Mouse (Mus musculus) intestine, embryonic 16.5 days (tissue): Measurements from ENCODE around the gene Cd33. TPM values are rescaled to one million over a fixed set of nuclear protein-coding genes. Genes with fewer than 3 reads are reported as not detected.

Source experiments
- ATAC-seq: fragments of 200-750 bp; cut with Nextera tagmentation; 2 replicates; pipeline ENCODE4 v1.8.0; 2017; ENCODE audit warnings: moderate TSS enrichment, moderate library complexity
- H3K27ac ChIP-seq: fragments of 300-500 bp; sonication (generic); 2 replicates; pipeline ENCODE4 v1.5.1; 2014; ENCODE audit warnings: mild to moderate bottlenecking, low read length
- H3K27me3 ChIP-seq: fragments of 300-500 bp; sonication (generic); replicated peaks from 2 replicates; pipeline ENCODE4 v1.6.1; 2014; ENCODE audit warnings: low read length, control low read depth, mixed read lengths; ENCODE audit not compliant: control insufficient read depth, insufficient read depth
- H3K36me3 ChIP-seq: fragments of 300-500 bp; sonication (generic); 2 replicates; pipeline ENCODE4 v1.6.1; 2014; ENCODE audit warnings: low read length, control low read depth; ENCODE audit not compliant: control insufficient read depth, insufficient read depth
- H3K4me1 ChIP-seq: fragments of 300-500 bp; sonication (generic); 2 replicates; pipeline ENCODE4 v1.6.1; 2014; ENCODE audit warnings: low read length, control low read depth, mixed read lengths; ENCODE audit not compliant: control insufficient read depth, insufficient read depth
- H3K4me2 ChIP-seq: fragments of 300-500 bp; sonication (generic); 2 replicates; pipeline ENCODE4 v1.6.1; 2014; ENCODE audit warnings: low read depth, low read length, control low read depth
- H3K4me3 ChIP-seq: fragments of 300-500 bp; sonication (generic); 2 replicates; pipeline ENCODE4 v1.5.1; 2014; ENCODE audit warnings: mild to moderate bottlenecking, low read length
- H3K9ac ChIP-seq: fragments of 300-500 bp; sonication (generic); 2 replicates; pipeline ENCODE4 v1.6.1; 2014; ENCODE audit warnings: low read depth, low read length
- H3K9me3 ChIP-seq: fragments of 300-500 bp; sonication (generic); 2 replicates; pipeline ENCODE4 v1.6.1; 2016; ENCODE audit warnings: low read length, control low read depth; ENCODE audit not compliant: control insufficient read depth
- WGBS: fragments of 180-500 bp; shearing (Covaris S2); extraction: QIAGEN DNeasy Blood & Tissue Kit; methylation state at CpG from one replicate; pipeline ENCODE4 v1.1.7; 2014; 5-methylcytosine and 5-hydroxymethylcytosine counted together
- polyA plus RNA-seq: library from polyadenylated mRNA; unstranded; fragments of >200 nt; fragmentation: Nextera tagmentation; extraction: Ambion mirVana; gene quantifications from 2 replicates; pipeline ENCODE4 v1.2.1, GENCODE M21; 2015

Gene Cd33
- polyA plus RNA-seq, 1 experiment from 2014 or later, result 2.3 TPM

DNA sequence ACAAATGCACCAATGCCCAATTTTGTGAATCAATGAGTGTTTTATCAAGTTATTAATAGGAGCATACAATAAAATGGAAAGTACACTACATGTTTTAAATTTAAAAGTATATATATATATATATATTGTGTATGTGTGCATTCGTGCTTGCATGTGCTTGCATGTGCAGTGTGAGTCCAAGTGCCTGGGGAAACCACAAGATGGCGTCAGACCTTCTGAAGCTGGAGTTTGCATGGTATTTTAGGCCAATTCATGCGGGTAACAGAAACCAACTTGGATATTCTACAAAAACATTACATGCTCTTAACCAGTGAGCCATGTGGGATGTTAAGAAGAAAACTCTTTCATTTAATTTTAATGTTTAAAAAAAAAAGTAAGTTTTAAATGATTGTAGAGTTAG lies 18.9 kb downstream of the Cd33 start:
- Histone ChIP-seq H3K4me1 (no peaks in the 10 kb centered on the region), H3K36me3 (no peaks in the 10 kb centered on the region), H3K9ac (no peak overlapping the region), H3K4me2 (no peak overlapping the region), H3K27ac (no peak overlapping the region), H3K4me3 (no peak overlapping the region), H3K27me3 (no peaks in the 10 kb centered on the region), H3K9me3 (no peaks in the 10 kb centered on the region)
- no peak for ATAC-seq
- 57% methylated on average over 3 of the region's 3 CpGs for WGBS

DNA sequence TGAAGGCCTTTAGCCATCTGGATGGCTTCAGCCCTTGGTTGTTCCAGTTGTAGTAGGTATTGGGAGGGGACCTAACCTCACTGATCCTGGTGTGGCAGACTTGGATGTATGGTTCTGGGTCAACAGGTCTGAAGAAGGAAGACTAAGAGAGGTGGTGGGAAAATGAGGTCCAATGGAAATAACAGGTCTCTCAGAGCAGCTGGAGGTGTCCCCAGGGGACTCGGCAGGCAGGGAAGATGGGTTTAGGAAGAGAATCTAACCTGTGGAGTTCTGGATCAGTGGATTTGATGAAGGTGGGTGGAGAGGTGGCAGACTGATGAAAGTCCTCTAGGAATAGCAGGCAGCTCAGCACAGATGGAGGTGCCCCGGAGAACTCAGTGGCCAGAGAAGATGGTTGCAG lies 21.5 kb downstream of the Cd33 start:
- 86% methylated on average over 2 of the region's 2 CpGs for WGBS
- Histone ChIP-seq H3K4me1 (no peaks in the 10 kb centered on the region), H3K4me3 (no peak overlapping the region), H3K36me3 (no peaks in the 10 kb centered on the region), H3K9me3 (no peaks in the 10 kb centered on the region), H3K9ac (no peak overlapping the region), H3K4me2 (no peak overlapping the region), H3K27me3 (no peaks in the 10 kb centered on the region), H3K27ac (no peak overlapping the region)
- no peak for ATAC-seq

DNA sequence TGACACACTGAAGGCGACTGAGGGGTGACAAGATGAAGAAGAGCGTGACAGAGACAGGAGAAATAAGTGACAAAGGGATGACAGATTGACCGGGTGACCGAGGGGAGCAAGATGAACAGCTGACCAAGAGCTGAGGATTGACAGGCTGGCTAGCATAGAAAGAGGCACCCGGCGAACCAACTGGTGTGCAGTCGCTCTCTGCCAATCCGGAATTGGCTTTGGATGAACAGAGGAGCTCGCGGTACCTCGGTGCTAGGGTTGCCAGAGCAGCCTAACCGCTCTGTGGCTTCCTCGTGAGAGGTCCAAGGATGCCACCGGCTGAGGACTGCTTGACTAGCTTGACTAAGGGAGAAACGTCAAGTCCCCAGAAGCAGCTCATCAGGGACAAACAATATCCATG lies 25.9 kb downstream of the Cd33 start:
- Histone ChIP-seq H3K27ac (no peak overlapping the region), H3K4me1 (no peaks in the 10 kb centered on the region), H3K4me2 (no peak overlapping the region), H3K9ac (no peak overlapping the region), H3K9me3 (no peaks in the 10 kb centered on the region), H3K27me3 (no peaks in the 10 kb centered on the region), H3K36me3 (no peaks in the 10 kb centered on the region), H3K4me3 (no peak overlapping the region)
- WGBS, result 87% methylated on average over 15 of the region's 15 CpGs
- ATAC-seq, result no peak

DNA sequence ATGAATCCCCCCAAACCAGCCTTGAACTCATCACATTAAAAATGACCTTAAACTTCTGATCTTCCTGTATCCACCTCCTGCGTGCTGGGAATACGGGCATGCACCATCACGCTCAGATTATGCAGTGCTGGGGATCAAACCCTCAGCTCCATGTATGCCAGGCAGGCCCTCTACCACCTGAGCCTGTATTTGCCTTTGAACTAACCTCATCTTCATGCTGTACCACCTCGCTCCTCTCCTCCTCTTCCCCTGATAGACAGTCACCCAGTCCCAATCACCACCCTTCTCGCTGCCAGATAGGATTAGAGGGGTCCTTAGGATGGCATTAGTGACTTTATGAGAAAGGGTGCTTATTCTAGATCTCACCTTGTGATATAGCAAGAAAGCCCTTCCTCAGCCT lies 29.2 kb downstream of the Cd33 start:
- H3K9ac ChIP-seq, result no peak overlapping the region
- no peaks in the 10 kb centered on the region for H3K9me3 ChIP-seq
- no peaks in the 10 kb centered on the region for H3K27me3 ChIP-seq
- H3K4me2 ChIP-seq, result no peak overlapping the region
- no peaks in the 10 kb centered on the region for H3K36me3 ChIP-seq
- H3K27ac ChIP-seq, result no peak overlapping the region
- ATAC-seq, result no peak
- WGBS, result 83% methylated on average over 5 of the region's 5 CpGs
- no peaks in the 10 kb centered on the region for H3K4me1 ChIP-seq
- no peak overlapping the region for H3K4me3 ChIP-seq

DNA sequence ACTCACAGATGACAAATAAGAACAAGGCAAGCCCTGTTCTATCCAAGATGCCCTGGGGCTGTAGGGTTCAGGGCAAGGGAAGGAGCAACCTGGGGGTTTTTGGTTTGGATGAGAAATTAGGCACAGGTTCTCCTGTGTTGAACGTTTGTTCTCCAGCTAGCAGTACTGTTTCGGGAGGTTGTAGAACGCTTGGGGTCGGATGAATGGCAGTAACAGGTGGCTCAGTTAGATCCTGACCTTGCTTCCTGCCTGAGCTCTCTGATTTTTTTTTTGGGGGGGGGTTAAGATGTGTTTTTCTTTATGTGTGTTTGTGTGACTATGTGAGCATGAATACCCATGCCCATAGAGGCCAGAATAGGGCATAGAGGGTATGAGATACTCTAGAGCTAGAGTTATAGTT lies 31.7 kb downstream of the Cd33 start:
- Histone ChIP-seq H3K27me3 (no peaks in the 10 kb centered on the region), H3K4me3 (no peak overlapping the region), H3K4me1 (no peaks in the 10 kb centered on the region), H3K9ac (no peak overlapping the region), H3K27ac (no peak overlapping the region), H3K4me2 (no peak overlapping the region), H3K9me3 (no peaks in the 10 kb centered on the region), H3K36me3 (no peaks in the 10 kb centered on the region)
- 80% methylated on average over 4 of the region's 4 CpGs for WGBS
- ATAC-seq, result no peak

DNA sequence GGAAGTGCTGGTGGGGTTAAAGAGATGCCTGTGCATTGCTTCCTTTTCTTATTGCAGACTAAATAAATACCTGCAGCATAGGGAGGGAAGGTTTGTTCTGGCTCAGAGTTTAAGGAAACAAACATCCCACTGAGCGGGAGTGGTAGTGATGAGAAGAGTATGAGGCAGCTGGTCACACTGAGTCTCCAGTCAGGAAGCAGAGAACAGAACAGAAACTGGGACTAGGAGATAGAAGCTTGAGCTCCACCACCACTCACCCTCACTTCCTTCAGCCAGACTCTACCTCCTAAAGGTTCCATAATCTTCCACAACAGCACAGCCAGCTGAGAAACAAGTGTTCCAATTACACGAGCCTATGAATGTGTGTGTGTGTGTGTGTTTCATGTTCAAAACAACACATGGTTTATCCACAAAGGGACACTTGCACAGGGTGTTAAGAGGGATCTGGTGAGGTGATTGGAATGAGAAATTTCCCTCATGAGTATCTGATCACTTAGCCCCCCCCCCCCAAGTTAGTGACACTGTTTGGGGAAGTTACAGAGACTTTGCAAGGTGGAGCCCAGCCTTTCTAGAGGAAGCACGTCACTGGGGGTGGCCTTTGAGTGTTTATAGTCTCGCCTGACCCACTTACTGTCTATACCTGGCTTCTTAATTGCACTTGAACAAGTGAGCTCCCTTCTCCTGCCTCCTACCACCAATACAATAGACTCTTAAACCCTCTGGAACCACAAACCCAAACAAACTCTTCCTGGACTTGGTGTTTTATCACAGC lies 32.3 kb downstream of the Cd33 start:
- Histone ChIP-seq H3K4me1 (no peaks in the 10 kb centered on the region), H3K27me3 (no peaks in the 10 kb centered on the region), H3K4me3 (no peak overlapping the region), H3K9ac (no peak overlapping the region), H3K36me3 (no peaks in the 10 kb centered on the region), H3K4me2 (no peak overlapping the region), H3K27ac (no peak overlapping the region), H3K9me3 (no peaks in the 10 kb centered on the region)
- WGBS, result 47% methylated on average over 4 of the region's 4 CpGs
- ATAC-seq, result no peak

DNA sequence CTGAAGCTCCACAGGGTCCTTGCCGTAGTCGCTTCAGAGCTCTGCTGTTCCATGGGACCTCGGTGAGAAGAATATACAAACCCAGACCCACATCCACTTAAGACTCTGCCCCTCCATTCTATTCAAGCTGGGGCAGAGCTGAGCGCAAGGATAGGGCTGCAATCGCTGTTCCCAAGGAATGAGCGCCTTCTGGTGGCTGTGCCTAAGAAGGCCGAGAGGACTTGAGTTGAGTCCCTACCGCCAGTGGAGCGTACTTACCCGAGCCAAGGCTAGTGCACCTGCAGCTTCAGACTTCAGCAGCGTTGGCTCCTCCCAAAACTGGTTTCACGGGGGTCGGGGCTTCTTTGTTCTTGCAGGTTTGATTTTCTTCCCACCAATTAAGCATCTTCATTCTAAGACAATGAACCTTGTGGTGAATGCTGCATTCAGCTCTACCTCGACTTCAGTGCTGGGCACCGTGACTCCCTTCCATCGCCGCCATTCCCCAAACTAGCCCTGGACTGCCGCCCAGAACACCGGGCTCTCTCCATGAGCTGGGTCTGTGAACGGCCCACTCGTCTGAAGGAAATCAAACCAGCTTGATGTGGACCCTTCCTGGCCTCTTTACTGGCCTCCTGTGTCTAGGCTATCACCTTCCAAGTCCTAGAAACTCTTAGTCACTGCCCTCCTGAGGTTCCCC lies 48.7 kb downstream of the Cd33 start:
- Histone ChIP-seq H3K36me3 (no peaks in the 10 kb centered on the region), H3K4me3 (no peak overlapping the region), H3K4me1 (no peaks in the 10 kb centered on the region), H3K9me3 (no peaks in the 10 kb centered on the region), H3K4me2 (no peak overlapping the region), H3K27ac (no peak overlapping the region), H3K27me3 (peaks cover 6% of the 10 kb centered on the region; the same call in 1 of the 2 replicates), H3K9ac (no peak overlapping the region)
- no peak for ATAC-seq
- 16% methylated on average over 21 of the region's 21 CpGs for WGBS

DNA sequence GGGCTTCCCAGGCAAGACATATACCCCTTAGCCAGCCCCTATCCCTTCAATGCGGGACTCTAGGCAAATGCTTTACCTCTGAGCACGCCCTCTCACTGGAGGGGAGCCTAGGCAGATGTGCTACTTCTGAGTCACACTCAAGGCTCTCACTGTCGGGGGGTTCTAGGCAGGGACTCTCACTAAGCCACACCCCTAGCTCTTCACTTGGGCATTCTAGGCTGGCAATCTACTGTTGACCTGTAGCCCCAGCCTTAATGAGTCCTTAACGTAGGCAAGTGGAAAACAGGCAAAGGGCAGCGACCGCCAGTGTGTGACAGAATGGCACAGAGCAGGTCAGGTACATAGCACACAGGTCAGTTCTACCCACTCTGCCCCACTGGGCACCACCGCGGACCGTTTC lies 53.4 kb downstream of the Cd33 start:
- H3K4me3 ChIP-seq, result no peak overlapping the region
- H3K36me3 ChIP-seq, result no peaks in the 10 kb centered on the region
- peaks cover 10% of the 10 kb centered on the region for H3K27me3 ChIP-seq
- no peaks in the 10 kb centered on the region for H3K9me3 ChIP-seq
- WGBS, result 64% methylated on average over 9 of the region's 9 CpGs
- no peak for ATAC-seq
- H3K4me2 ChIP-seq, result no peak overlapping the region
- H3K27ac ChIP-seq, result no peak overlapping the region
- no peak overlapping the region for H3K9ac ChIP-seq
- 0 out of 2 replicates have a peak, but pooled peaks cover 2% of the 10 kb centered on the region for H3K4me1 ChIP-seq

DNA sequence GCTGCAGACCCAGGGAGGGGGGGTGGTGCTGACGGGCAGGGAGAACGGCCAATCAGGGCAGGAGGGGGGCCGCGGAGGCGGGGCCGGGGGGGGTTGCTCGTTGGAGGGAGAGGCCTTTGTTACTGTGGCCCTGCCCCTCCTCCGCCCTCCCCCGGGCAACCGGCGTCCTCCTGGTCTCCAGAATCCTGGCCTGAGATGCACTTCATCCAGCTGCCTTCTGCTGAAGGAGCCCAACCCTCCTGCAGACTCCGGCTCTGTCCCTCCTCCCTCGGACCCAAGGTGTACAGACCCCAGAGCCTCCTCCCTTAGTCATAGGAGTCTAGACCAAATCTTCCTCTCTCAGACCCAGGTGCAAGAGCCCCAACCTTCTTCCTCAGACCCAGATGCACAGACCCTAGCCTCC lies 54.0 kb downstream of the Cd33 start:
- ATAC-seq, result peak; percentile 85
- peak overlapping the region; percentile 61 for H3K9ac ChIP-seq
- WGBS, result 1% methylated on average over 9 of the region's 13 CpGs

More for the DNA sequence above, 54.0 kb downstream of the Cd33 start:
- Histone ChIP-seq H3K27me3 (peaks cover 6% of the 10 kb centered on the region), H3K27ac (no peak overlapping the region), H3K36me3 (no peaks in the 10 kb centered on the region), H3K4me2 (peak overlapping the region; percentile 65), H3K9me3 (no peaks in the 10 kb centered on the region), H3K4me3 (peak overlapping the region; percentile 46), H3K4me1 (0 out of 2 replicates have a peak, but pooled peaks cover 2% of the 10 kb centered on the region)
